Mouse (Mus musculus) fat pad, adult 2 months (tissue): ENCODE measurements around the gene Psmb7.

Experiments
- DNase-seq: peaks from one replicate; pipeline ENCODE4 v3.0.0-alpha.2; 2011; ENCODE audit warnings: low read depth, low spot score; ENCODE audit errors: extremely low read depth

The Psmb7 gene

GRCm38 (mm10) chr2:38546222-38546621, 97.7 kb downstream of the Psmb7 start:
- DNase-seq = no peak

DNA sequence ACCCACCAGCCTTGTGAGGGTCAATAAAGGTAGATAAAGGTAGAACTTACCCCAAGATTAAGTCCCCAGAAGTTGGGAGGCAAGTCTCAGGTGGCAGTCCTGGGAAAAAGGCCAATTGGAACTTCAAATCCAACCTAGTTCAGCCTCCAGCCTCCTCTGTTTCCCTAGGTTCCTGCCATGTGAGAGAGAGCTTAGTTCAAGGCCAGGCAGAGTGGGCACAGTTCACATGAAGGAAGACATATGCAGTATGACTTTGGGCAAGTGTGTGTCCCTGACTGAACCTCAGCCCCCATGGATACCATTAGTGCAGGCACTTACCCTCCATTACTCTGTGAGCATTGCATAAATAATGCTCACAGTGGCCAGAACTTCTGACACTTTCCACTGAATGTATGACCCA, 98.2 kb downstream of the Psmb7 start:
- DNase-seq = no peak

GRCm38 (mm10) chr2:38544982-38545381, 98.9 kb downstream of the Psmb7 start:
- no peak for DNase-seq

DNA sequence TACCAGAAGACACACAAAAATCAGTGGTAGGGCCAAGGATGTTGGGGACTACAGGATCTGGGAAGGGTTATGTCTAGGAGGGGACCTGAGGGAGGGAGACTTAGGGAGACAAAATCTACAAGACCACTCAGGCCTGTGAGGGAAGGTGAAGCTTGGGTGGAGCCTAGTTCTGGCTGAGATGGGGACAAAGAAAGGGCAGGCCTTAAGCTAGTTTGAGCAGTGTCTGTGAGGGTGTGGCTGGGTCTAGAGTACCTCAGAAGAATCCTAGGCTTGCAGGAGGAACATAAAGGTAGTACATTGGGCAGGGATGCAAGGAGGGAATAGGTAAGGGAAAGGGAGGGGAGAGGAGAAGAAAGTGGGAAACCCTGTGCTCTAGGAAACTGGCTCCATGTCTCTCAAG, 99.5 kb downstream of the Psmb7 start:
- DNase-seq = no peak

- DNase-seq = no peak
These were observed 100.7 kb downstream of the Psmb7 start for GRCm38 (mm10) chr2:38543158-38543557.

DNA sequence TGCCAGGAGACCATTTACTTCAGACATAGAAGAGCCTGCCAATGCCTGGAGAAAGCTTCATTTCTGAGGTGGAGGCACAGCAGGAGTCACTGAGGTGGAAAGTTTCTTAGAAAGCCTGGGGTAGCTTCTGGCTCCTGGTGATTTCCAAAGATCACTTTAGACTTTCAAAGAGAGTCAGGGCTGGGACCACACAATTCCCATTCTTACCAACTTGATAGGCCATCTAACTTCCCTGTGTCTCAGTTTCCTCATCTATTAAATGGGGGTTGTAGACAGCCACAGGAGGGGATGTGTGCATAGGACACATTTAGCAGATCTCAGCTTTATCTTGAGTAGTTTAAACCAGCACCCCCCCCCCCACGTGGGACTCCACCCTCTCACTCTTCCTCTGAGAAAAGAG, 101.5 kb downstream of the Psmb7 start:
- DNase-seq = no peak

- no peak for DNase-seq
These were observed 102.3 kb downstream of the Psmb7 start for GRCm38 (mm10) chr2:38541570-38541969.

- no peak for DNase-seq
These were observed 102.8 kb downstream of the Psmb7 start for GRCm38 (mm10) chr2:38541101-38541500.

DNA sequence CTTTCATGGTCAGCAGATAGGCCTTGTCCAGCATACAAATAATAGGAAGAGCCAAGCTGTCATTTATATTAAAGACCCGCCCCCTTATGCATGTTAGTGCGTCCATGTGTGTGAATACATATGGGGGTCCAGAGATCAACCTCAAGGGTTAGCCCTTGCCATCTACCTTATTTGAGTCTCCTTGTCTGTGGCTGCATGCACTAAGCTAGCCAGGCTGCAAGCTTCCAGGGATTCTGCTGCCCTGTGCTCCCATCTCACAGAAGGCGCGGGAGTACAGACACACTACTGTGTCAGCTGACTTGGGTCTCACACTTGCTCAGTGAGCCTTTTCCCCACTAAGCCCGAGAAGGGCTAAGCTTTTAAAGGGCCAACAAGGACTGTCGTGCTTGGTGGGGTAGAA, 103.2 kb downstream of the Psmb7 start:
- DNase-seq = no peak

DNA sequence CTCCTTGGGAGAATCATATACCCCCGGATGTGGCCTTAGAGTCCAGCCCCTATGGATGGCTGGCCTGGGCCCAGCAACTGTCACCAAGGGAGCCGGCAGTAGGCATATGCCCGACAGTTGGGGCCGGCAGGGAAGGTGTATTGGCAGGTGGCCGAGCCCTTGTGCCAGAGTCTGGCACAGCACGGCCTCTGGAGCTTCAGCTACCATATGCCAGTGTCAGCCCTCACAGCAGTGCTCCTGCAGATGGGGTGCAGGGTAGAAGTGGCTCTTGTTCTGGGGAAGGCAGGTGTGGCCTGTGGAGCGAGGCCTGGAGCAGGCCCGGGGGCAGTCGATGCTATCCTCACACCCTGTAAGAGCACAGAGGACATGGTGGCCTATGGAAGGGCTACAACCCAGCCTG, 104.2 kb downstream of the Psmb7 start:
- no peak for DNase-seq
